Mouse (Mus musculus): ENCODE results near the gene Aanat. TPM values are rescaled to one million over a fixed set of nuclear protein-coding genes. Genes with fewer than 3 reads are reported as not detected.

The Aanat gene
- total and polyA plus RNA-seq, 3 experiments, result not detected

GRCm38 (mm10) chr11:116581376-116581814 lies 4.8 kb upstream of the Aanat start, which contains the start of gene Ube2o (continued):
- TF ChIP-seq MYB (IDR thresholded peaks at IDR 0.05; ENCODE audit: low read depth, low read length), result no peak
- peak; percentile 22; the same call in 1 of the 2 replicates for TF ChIP-seq SIN3A (IDR thresholded peaks at IDR 0.05; ENCODE audit: low read length)

- TF ChIP-seq JUND (IDR thresholded peaks at IDR 0.05; ENCODE audit: low read depth, low read length) (no peak), MYB (IDR thresholded peaks at IDR 0.05; ENCODE audit: low read depth, low read length) (no peak), TAL1 (IDR thresholded peaks at IDR 0.05; ENCODE audit: low read length) (no peak), UBTF (IDR thresholded peaks at IDR 0.05; ENCODE audit: borderline replicate concordance, insufficient read depth, low read depth, low read length) (no peak), MAX (IDR thresholded peaks at IDR 0.05; ENCODE audit: low read length) (no peak), POLR2AphosphoS2 (IDR thresholded peaks at IDR 0.05; ENCODE audit: low read length) (no peak), SMC3 (IDR thresholded peaks at IDR 0.05; ENCODE audit: low read depth, low read length) (no peak), CTCF (IDR thresholded peaks at IDR 0.05 in 2 of 3, conservative IDR thresholded peaks at IDR 0.05 in 1 of 3; ENCODE audit: control insufficient read depth in 1 of 3, insufficient read depth in 1 of 3, low read depth in 2 of 3, low read length in 3 of 3, poor library complexity in 1 of 3, severe bottlenecking in 1 of 3) (no peak), ZMIZ1 (IDR thresholded peaks at IDR 0.05; ENCODE audit: low read depth, low read length) (no peak), EP300 (IDR thresholded peaks at IDR 0.05; ENCODE audit: low read depth in 1 of 2, low read length in 2 of 2) (no peak), HCFC1 (IDR thresholded peaks at IDR 0.05; ENCODE audit: low read depth, low read length) (no peak), GATA1 (IDR thresholded peaks at IDR 0.05; ENCODE audit: low read depth, low read length) (no peak), POLR2A (IDR thresholded peaks at IDR 0.05; ENCODE audit: control insufficient read depth in 1 of 2, insufficient read depth in 1 of 2, low read depth in 1 of 2, low read length in 2 of 2, poor library complexity in 1 of 2) (no peak), NELFE (IDR thresholded peaks at IDR 0.05; ENCODE audit: low read depth, low read length) (no peak), KAT2A (conservative IDR thresholded peaks at IDR 0.05; ENCODE audit: low read depth, low read length) (no peak), RAD21 (IDR thresholded peaks at IDR 0.05; ENCODE audit: low read depth, low read length) (no peak)
- H3K4me1 ChIP-seq (ENCODE audit: control insufficient read depth in 1 of 2, insufficient read depth in 2 of 2, low read length in 2 of 2), result peaks cover 7 to 22% of the 10 kb centered on the region in 2 experiments; a peak in 3 of 4 replicates
- DNase-seq (ENCODE audit: low read depth, low spot score), result no peak
- H3K27me3 ChIP-seq (ENCODE audit: control insufficient read depth in 1 of 2, insufficient read depth in 2 of 2, low read length in 2 of 2), result no peaks in the 10 kb centered on the region
- peaks cover 5% of the 10 kb centered on the region for H3K79me2 ChIP-seq (ENCODE audit: control insufficient read depth, insufficient read depth, low read length, poor library complexity)
- no peak overlapping the region for H3K4me3 ChIP-seq (ENCODE audit: control insufficient read depth in 1 of 2, insufficient read depth in 1 of 2, low read depth in 2 of 2, low read length in 2 of 2)
- H3K9me3 ChIP-seq (replicated peaks; ENCODE audit: insufficient read depth, low read length), result no peaks in the 10 kb centered on the region
- H3K27ac ChIP-seq (ENCODE audit: control insufficient read depth, low read depth, low read length), result no peak overlapping the region
- peaks cover 0 to 8% of the 10 kb centered on the region in 2 experiments; a peak in 2 of 4 replicates for H3K36me3 ChIP-seq (ENCODE audit: control insufficient read depth in 1 of 2, insufficient read depth in 2 of 2, low read length in 2 of 2)
- no peak overlapping the region for H3K9ac ChIP-seq (ENCODE audit: control insufficient read depth, low read depth, low read length, poor library complexity, severe bottlenecking)
Measured at GRCm38 (mm10) chr11:116585682-116586081, 550 bp upstream of the Aanat start.

DNA sequence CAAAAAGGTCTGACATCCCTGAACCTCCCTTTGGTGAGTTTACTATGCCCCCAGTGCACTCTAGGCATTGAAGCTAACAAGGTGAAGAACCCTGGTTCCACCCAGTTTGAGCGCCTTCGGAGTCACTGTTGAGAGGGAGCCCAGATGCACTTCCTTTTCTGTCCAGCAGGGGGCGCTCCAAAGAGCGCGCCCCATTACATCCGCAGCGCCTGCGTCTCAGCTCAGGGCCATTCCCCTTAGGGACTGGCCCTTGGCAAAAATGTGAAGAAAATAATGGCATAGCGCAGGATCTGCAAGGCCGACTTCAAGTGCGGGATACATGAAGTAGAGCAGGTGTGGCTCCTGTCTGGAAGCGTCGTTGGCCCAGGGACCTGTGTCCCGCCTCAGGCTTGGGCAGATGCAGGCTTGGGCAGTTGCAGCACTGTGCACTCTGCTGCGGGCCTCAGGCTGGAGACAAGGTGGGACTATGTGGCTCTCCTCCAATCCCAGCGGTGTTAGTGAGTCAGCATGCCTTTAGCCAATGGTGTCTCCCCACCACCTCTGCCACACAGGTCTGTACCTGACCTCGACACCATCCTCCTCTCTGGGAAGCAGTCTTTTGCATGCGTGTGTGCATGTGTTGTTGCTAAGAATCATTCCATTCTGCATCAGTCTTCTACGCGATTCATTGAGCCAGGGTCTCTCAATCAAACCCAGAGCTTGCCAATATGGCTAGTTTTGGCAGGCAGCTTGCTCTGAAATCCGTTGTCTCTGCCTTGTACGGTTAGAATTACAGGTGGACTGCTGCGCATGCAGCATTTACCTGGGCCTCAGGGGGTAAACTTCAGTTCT lies 784 bp downstream of the Aanat start:
- H3K27ac ChIP-seq (ENCODE audit: control insufficient read depth, low read depth, low read length), result no peak overlapping the region
- no peak overlapping the region for H3K4me3 ChIP-seq (ENCODE audit: control insufficient read depth in 1 of 2, insufficient read depth in 1 of 2, low read depth in 2 of 2, low read length in 2 of 2)
- no peak overlapping the region for H3K9ac ChIP-seq (ENCODE audit: control insufficient read depth, low read depth, low read length, poor library complexity, severe bottlenecking)
- H3K79me2 ChIP-seq (ENCODE audit: control insufficient read depth, insufficient read depth, low read length, poor library complexity), result no peaks in the 10 kb centered on the region
- peaks cover 8 to 30% of the 10 kb centered on the region in 2 experiments; a peak in 3 of 4 replicates for H3K4me1 ChIP-seq (ENCODE audit: control insufficient read depth in 1 of 2, insufficient read depth in 2 of 2, low read length in 2 of 2)
- TF ChIP-seq KAT2A (conservative IDR thresholded peaks at IDR 0.05; ENCODE audit: low read depth, low read length), result no peak
- TF ChIP-seq TCF12 (IDR thresholded peaks at IDR 0.05; ENCODE audit: low read depth, low read length), result no peak
- peak; percentile 95 to 100 (median 99) for TF ChIP-seq CTCF (IDR thresholded peaks at IDR 0.05 in 2 of 3, conservative IDR thresholded peaks at IDR 0.05 in 1 of 3; ENCODE audit: control insufficient read depth in 1 of 3, insufficient read depth in 1 of 3, low read depth in 2 of 3, low read length in 3 of 3, poor library complexity in 1 of 3, severe bottlenecking in 1 of 3)
- TF ChIP-seq ZNF384 (IDR thresholded peaks at IDR 0.05; ENCODE audit: low read depth, low read length), result no peak
- peak; percentile 81 for TF ChIP-seq SMC3 (IDR thresholded peaks at IDR 0.05; ENCODE audit: low read depth, low read length)
- TF ChIP-seq RAD21 (IDR thresholded peaks at IDR 0.05; ENCODE audit: low read depth, low read length), result peak; percentile 38
- TF ChIP-seq MAFK (IDR thresholded peaks at IDR 0.05; ENCODE audit: borderline replicate concordance, low read depth, low read length), result no peak
- no peak for TF ChIP-seq USF2 (IDR thresholded peaks at IDR 0.05; ENCODE audit: borderline replicate concordance in 1 of 2, insufficient read depth in 1 of 2, low read depth in 1 of 2, low read length in 2 of 2)
- TF ChIP-seq HCFC1 (IDR thresholded peaks at IDR 0.05; ENCODE audit: low read depth, low read length), result no peak
- TF ChIP-seq NRF1 (IDR thresholded peaks at IDR 0.05; ENCODE audit: insufficient read depth, low read depth, low read length, poor library complexity, severe bottlenecking), result peak; percentile 54
- TF ChIP-seq GATA1 (IDR thresholded peaks at IDR 0.05; ENCODE audit: low read depth, low read length), result no peak
- TF ChIP-seq CHD2 (IDR thresholded peaks at IDR 0.05; ENCODE audit: low read length), result no peak
- TF ChIP-seq SIN3A (IDR thresholded peaks at IDR 0.05; ENCODE audit: low read length), result no peak
- no peak for TF ChIP-seq MEF2A (IDR thresholded peaks at IDR 0.05; ENCODE audit: extremely low read depth, insufficient replicate concordance, low read depth, low read length, poor library complexity, severe bottlenecking)
- peak; percentile 79 for DNase-seq (ENCODE audit: low read depth, low spot score)
- peaks cover 0 to 10% of the 10 kb centered on the region in 2 experiments; a peak in 2 of 4 replicates for H3K36me3 ChIP-seq (ENCODE audit: control insufficient read depth in 1 of 2, insufficient read depth in 2 of 2, low read length in 2 of 2)
- H3K9me3 ChIP-seq (replicated peaks; ENCODE audit: insufficient read depth, low read length), result no peaks in the 10 kb centered on the region
- no peaks in the 10 kb centered on the region for H3K27me3 ChIP-seq (ENCODE audit: control insufficient read depth in 1 of 2, insufficient read depth in 2 of 2, low read length in 2 of 2)
